27 mouse cellular contexts compared by ENCODE assay signal in the genomic region with DNA sequence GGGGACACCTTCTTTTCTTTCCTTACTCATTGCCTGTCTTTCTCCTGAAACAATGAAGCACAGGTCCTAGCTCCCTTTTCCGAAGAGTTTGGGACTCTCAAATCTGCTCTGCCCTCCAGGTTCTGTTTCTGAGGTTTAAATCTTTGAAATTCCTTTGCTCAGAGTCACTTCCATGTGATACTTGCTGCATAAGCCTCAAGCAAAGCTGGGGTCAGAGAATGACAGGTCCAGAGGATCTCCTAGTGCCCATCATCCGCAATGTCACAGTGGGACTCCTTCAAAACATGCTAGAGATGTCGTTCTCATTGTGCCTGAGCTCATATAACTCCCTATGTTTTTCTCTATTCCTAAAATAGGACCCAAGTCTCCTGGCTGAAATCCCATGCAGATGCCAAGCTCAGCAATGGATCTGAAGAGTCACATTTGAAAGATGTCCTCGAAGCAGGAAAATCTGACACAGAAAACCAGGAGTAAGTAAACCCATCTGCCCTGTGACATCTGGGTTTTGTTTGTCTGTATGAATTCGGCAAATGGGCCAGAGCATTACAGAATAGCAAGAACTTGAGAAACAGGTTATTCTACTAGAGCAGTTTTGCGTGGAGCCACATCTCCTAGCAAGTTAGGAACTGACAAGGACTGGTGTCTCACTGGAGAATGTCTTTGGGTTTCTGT.
DNase-seq lines count a peak whose midpoint lies in the region; ATAC-seq and TF ChIP-seq lines count a peak whose summit lies in the region.
"Had no signal": no experiment of that assay in that cellular context is flagged by ENCODE, and none has a peak within 500 bp of the region (broad histone marks: within the 10 kb centered on the region; RNA-seq: fewer than 3 reads in every experiment).

No protein-coding gene starts in this region.

- WGBS in lung, embryonic 14.5 days: 72% methylated on average over 6 of the region's 6 CpGs
- WGBS in embryonic facial prominence, embryonic 11.5 days: 37% methylated on average over 6 of the region's 6 CpGs
- 78% methylated on average over 6 of the region's 6 CpGs for WGBS in intestine, embryonic 16.5 days

- H3K4me3 ChIP-seq in lung, embryonic 14.5 days (ENCODE audit: low read depth, low read length): no peak overlapping the region
- no peak overlapping the region for H3K4me3 ChIP-seq in embryonic facial prominence, embryonic 11.5 days (ENCODE audit: low read depth, low read length)
- no peak overlapping the region for H3K4me3 ChIP-seq in intestine, embryonic 16.5 days (ENCODE audit: low read length)
- H3K4me3 ChIP-seq: heart, embryonic 10.5 days; hindbrain, embryonic 15.5 days; layer of hippocampus, adult 2 months; limb, embryonic 13.5 days; liver, embryonic 12.5 days; midbrain, embryonic 13.5 days; neural tube, embryonic 12.5 days had no signal

- no peak for ATAC-seq in lung, embryonic 14.5 days (ENCODE audit: insufficient read depth)
- ATAC-seq in embryonic facial prominence, embryonic 11.5 days (replicated peaks; ENCODE audit: insufficient number of reproducible peaks, low FRiP score, low TSS enrichment, low read depth): no peak
- no peak for ATAC-seq in intestine, embryonic 16.5 days
- ATAC-seq: CD4-positive, CD25-positive, alpha-beta regulatory T cell, adult 4 months; forebrain, embryonic 16.5 days; liver, embryonic 12.5 days; midbrain, embryonic 13.5 days had no signal

- no peak for TF ChIP-seq CTCF in lung, embryonic 14.5 days (IDR thresholded peaks at IDR 0.05; ENCODE audit: low read depth)

- H3K27me3 ChIP-seq in lung, embryonic 14.5 days (ENCODE audit: insufficient read depth, low read length): no peaks in the 10 kb centered on the region
- no peaks in the 10 kb centered on the region for H3K27me3 ChIP-seq in embryonic facial prominence, embryonic 11.5 days (ENCODE audit: control insufficient read depth, insufficient read depth, low read length)
- H3K27me3 ChIP-seq in intestine, embryonic 16.5 days (replicated peaks; ENCODE audit: control insufficient read depth, insufficient read depth, low read length): no peaks in the 10 kb centered on the region
- H3K27me3 ChIP-seq: hindbrain, embryonic 15.5 days; limb, embryonic 13.5 days; liver, embryonic 12.5 days; midbrain, embryonic 13.5 days; neural tube, embryonic 12.5 days had no signal

- no peak overlapping the region for H3K9ac ChIP-seq in lung, embryonic 14.5 days
- H3K9ac ChIP-seq in embryonic facial prominence, embryonic 11.5 days (replicated peaks; ENCODE audit: low read length): no peak overlapping the region
- H3K9ac ChIP-seq in intestine, embryonic 16.5 days (ENCODE audit: low read depth, low read length): no peak overlapping the region
- H3K9ac ChIP-seq: hindbrain, embryonic 15.5 days; limb, embryonic 13.5 days; liver, embryonic 12.5 days; midbrain, embryonic 13.5 days; neural tube, embryonic 12.5 days had no signal

- DNase-seq in lung, embryonic 14.5 days: peak; percentile 5
- DNase-seq in lung, postnatal 4 days: no peak
- DNase-seq in brain, adult 2 months (ENCODE audit: low read depth, low spot score): peak; percentile 42
- DNase-seq in embryonic facial prominence, embryonic 11.5 days (ENCODE audit: low spot score): peak; percentile 50
- DNase-seq in B cell, adult 2 months: no peak
- DNase-seq in T-cell, adult 2 months (ENCODE audit: low spot score): no peak
- DNase-seq: adrenal gland, postnatal 36 days; cerebellum, adult 18-20 months; cerebellum, postnatal 14 days; heart, postnatal 4 days; kidney, adult 8-10 months; kidney, postnatal 10 days; layer of hippocampus, postnatal 36 days; lung, adult 18-20 months; lung, postnatal 14 days; right cerebral cortex, postnatal 25 days; thymus, postnatal 14 days had no signal

- no peak overlapping the region for H3K27ac ChIP-seq in lung, embryonic 14.5 days (ENCODE audit: low read depth)
- H3K27ac ChIP-seq in embryonic facial prominence, embryonic 11.5 days (replicated peaks; ENCODE audit: low read depth, low read length): no peak overlapping the region
- H3K27ac ChIP-seq in intestine, embryonic 16.5 days (ENCODE audit: low read length): no peak overlapping the region
- H3K27ac ChIP-seq: heart, embryonic 10.5 days; hindbrain, embryonic 15.5 days; layer of hippocampus, adult 2 months; limb, embryonic 13.5 days; liver, embryonic 12.5 days; midbrain, embryonic 13.5 days; neural tube, embryonic 12.5 days had no signal

- H3K36me3 ChIP-seq in lung, embryonic 14.5 days (ENCODE audit: insufficient read depth): no peaks in the 10 kb centered on the region
- H3K36me3 ChIP-seq in embryonic facial prominence, embryonic 11.5 days (replicated peaks; ENCODE audit: control insufficient read depth, insufficient read depth, low read depth, low read length): no peaks in the 10 kb centered on the region
- H3K36me3 ChIP-seq in intestine, embryonic 16.5 days (ENCODE audit: control insufficient read depth, insufficient read depth, low read length): no peaks in the 10 kb centered on the region
- H3K36me3 ChIP-seq: heart, embryonic 10.5 days; hindbrain, embryonic 15.5 days; limb, embryonic 13.5 days; liver, embryonic 12.5 days; midbrain, embryonic 13.5 days; neural tube, embryonic 12.5 days had no signal

- no peak overlapping the region for H3K4me2 ChIP-seq in lung, embryonic 14.5 days
- H3K4me2 ChIP-seq in embryonic facial prominence, embryonic 11.5 days (ENCODE audit: low read depth, low read length): no peak overlapping the region
- no peak overlapping the region for H3K4me2 ChIP-seq in intestine, embryonic 16.5 days (ENCODE audit: low read depth, low read length)
- H3K4me2 ChIP-seq: hindbrain, embryonic 15.5 days; limb, embryonic 13.5 days; liver, embryonic 12.5 days; midbrain, embryonic 13.5 days; neural tube, embryonic 12.5 days had no signal

- no peaks in the 10 kb centered on the region for H3K9me3 ChIP-seq in lung, embryonic 14.5 days (ENCODE audit: low read depth, low read length)
- no peaks in the 10 kb centered on the region for H3K9me3 ChIP-seq in embryonic facial prominence, embryonic 11.5 days (replicated peaks; ENCODE audit: control insufficient read depth, low read length)
- no peaks in the 10 kb centered on the region for H3K9me3 ChIP-seq in intestine, embryonic 16.5 days (ENCODE audit: control insufficient read depth, low read length)
- H3K9me3 ChIP-seq: heart, embryonic 10.5 days; hindbrain, embryonic 15.5 days; limb, embryonic 13.5 days; liver, embryonic 12.5 days; midbrain, embryonic 13.5 days; neural tube, embryonic 12.5 days had no signal

- H3K4me1 ChIP-seq in lung, embryonic 14.5 days (ENCODE audit: insufficient read depth): no peaks in the 10 kb centered on the region
- H3K4me1 ChIP-seq in embryonic facial prominence, embryonic 11.5 days (ENCODE audit: control insufficient read depth, insufficient read depth, low read length): no peaks in the 10 kb centered on the region
- H3K4me1 ChIP-seq in intestine, embryonic 16.5 days (ENCODE audit: control insufficient read depth, insufficient read depth, low read length): no peaks in the 10 kb centered on the region
- H3K4me1 ChIP-seq: heart, embryonic 10.5 days; hindbrain, embryonic 15.5 days; limb, embryonic 13.5 days; liver, embryonic 12.5 days; midbrain, embryonic 13.5 days; neural tube, embryonic 12.5 days had no signal

Comparison
In these comparisons a context has a peak if more than half of its experiments do, and no peak if none do; other contexts are left out.
1. DNase-seq: peak in lung, embryonic 14.5 days (single experiment), brain, adult 2 months (single experiment) and embryonic facial prominence, embryonic 11.5 days (single experiment); none in lung, postnatal 4 days (0 of 2), B cell, adult 2 months (0 of 2) and T-cell, adult 2 months (single experiment).